Mouse (Mus musculus): Measurements from ENCODE around the gene Rad21l.
A peak's percentile ranks its signal among the peaks of the same experiment; 100 is the strongest.

Rad21l gene

GRCm38 (mm10) chr2:151668433-151668832, at the start of gene Rad21l:
Gene Rad21l, minus strand, starts transcription at chr2:151668533.
- DNase-seq: no peak

- no peak for DNase-seq
These were observed 48.2 kb upstream of the Rad21l start for GRCm38 (mm10) chr2:151716318-151717055.

- DNase-seq: no peak
These were observed 47.2 kb upstream of the Rad21l start for GRCm38 (mm10) chr2:151715526-151715925.

- peak in 1 of 2 experiments; percentile 14 for DNase-seq
These were observed 44.3 kb upstream of the Rad21l start for GRCm38 (mm10) chr2:151712647-151713046.

- DNase-seq: no peak
These were observed 34.5 kb upstream of the Rad21l start for GRCm38 (mm10) chr2:151702851-151703190.

GRCm38 (mm10) chr2:151702146-151702850, 34.0 kb upstream of the Rad21l start:
- DNase-seq: peak in 1 of 2 experiments; percentile 13

GRCm38 (mm10) chr2:151701231-151702145, 33.2 kb upstream of the Rad21l start, which contains the start of gene Tmem74b:
Gene Tmem74b, plus strand, starts transcription at chr2:151702008.
- DNase-seq: no peak

- no peak for DNase-seq
These were observed 14.6 kb upstream of the Rad21l start for GRCm38 (mm10) chr2:151682976-151683375.

GRCm38 (mm10) chr2:151682357-151682756, 14.0 kb upstream of the Rad21l start:
- DNase-seq: no peak

- DNase-seq: no peak
These were observed 7.9 kb upstream of the Rad21l start for GRCm38 (mm10) chr2:151676234-151676633.

- no peak for DNase-seq
These were observed 2.6 kb upstream of the Rad21l start for GRCm38 (mm10) chr2:151670968-151671329.

- no peak for DNase-seq
These were observed 2.0 kb upstream of the Rad21l start for GRCm38 (mm10) chr2:151670026-151670967.

GRCm38 (mm10) chr2:151652053-151652452, 16.3 kb downstream of the Rad21l start:
- no peak for DNase-seq

GRCm38 (mm10) chr2:151636015-151636402, 32.3 kb downstream of the Rad21l start:
- DNase-seq: no peak

- DNase-seq: no peak
These were observed 32.8 kb downstream of the Rad21l start for GRCm38 (mm10) chr2:151635362-151636014.

GRCm38 (mm10) chr2:151634903-151635302, 33.4 kb downstream of the Rad21l start:
- DNase-seq: no peak

GRCm38 (mm10) chr2:151632982-151633381, 35.4 kb downstream of the Rad21l start:
- no peak for DNase-seq

GRCm38 (mm10) chr2:151632159-151632814, 36.0 kb downstream of the Rad21l start, which contains the start of gene Snph:
Gene Snph, minus strand, starts transcription at chr2:151632593.
- peak in 1 of 2 experiments; percentile 24 for DNase-seq

GRCm38 (mm10) chr2:151631406-151632158, 36.8 kb downstream of the Rad21l start:
- DNase-seq: no peak

GRCm38 (mm10) chr2:151629310-151629709, 39.0 kb downstream of the Rad21l start:
- no peak for DNase-seq

All from spleen, adult 18-20 months (tissue).